Mouse (Mus musculus) natural killer cell, adult 2 months (primary cell): ENCODE data around the gene Trmt1.

ENCODE experiments used
- DNase-seq, 2 experiments: peaks; one replicate each; pipeline ENCODE4 v3.0.0; 2022; ENCODE audit warnings: low spot score in 2 of 2

The Trmt1 gene

DNA sequence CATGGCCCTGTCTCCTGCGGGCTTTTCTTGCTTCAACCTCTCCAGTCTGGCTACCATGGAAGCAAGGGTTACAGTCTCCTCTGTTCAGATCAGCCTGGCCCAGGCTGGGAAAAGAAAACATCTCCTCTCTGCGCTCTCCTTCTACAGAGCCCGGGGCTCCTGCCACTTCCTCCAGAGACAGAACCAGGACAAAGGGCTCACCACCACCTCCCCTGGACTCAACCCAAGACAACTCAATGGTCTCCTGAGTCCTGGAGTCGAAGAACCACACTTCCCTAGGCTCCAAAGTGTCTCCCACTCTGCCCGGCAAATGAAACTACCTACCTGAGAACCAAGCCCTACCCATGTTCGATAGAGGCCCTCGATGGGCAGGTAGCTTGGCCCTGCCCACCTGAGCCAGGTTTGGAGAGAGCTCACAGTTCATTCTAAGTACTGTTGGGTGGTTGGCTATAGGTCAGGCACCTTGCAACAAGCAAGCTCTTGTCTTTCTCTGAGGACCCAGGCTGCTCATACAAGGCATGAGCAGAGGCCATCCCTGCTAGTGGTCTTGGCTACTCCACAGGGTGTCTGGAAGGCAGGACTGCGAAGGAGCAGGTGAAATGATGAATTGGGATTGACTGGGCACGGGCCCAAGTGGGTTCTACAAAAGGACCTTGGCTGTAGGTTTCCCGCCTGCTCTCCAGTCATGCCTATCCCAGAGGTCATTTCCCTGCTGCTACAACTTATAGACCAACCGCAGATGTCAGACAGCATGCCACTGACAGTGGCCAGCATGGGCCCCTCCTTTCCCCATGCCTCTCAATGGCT is 45.5 kb downstream of the Trmt1 start:
- DNase-seq: no peak

- DNase-seq: no peak
Measured at GRCm38 (mm10) chr8:84732545-84732944, 46.4 kb downstream of the Trmt1 start.

GRCm38 (mm10) chr8:84732996-84733395 is 46.9 kb downstream of the Trmt1 start:
- no peak for DNase-seq

GRCm38 (mm10) chr8:84733959-84734358 is 47.9 kb downstream of the Trmt1 start:
- DNase-seq: no peak

DNA sequence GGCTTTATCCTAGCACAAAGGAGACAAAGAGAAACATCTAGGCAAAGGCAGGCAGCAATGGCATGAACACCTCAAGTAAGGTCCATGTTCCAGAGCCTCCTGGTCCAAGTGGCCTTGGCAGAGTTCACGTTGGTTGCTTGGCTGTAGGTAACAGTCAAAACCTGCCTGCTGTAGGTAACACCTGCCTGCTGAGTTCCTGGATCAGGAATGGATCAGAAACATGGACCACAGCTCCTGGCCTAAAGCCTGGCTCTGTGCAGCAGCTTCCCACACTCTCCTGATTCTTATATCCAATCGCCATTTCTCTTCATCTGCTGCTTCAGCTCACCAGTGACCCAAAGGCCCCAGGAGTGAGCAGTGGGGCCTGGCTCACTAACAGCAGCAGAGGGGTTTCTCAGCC is 48.6 kb downstream of the Trmt1 start:
- DNase-seq: no peak

GRCm38 (mm10) chr8:84735597-84735996 is 49.5 kb downstream of the Trmt1 start:
- no peak for DNase-seq

GRCm38 (mm10) chr8:84736521-84736920 is 50.4 kb downstream of the Trmt1 start:
- no peak for DNase-seq

DNA sequence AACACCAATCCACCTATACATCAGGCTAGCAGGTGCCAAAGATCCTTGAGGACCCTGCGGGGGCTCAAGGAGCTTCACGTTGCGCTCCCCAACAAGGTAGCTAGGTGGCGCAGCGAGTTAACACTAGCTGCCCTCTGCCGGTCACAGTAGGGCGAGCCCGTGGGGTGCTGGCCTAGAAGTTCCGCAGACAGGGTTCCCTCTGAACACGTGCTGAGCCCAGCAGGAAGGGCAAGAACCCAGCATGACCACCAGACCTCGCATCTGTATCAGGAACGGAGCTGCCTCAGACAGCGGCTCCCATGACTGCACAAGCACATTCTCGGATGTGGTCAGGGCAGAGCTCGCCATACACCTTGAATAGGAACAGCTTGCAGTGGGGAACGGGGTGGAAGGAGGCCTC is 51.5 kb downstream of the Trmt1 start:
- DNase-seq: peak; percentile 68 to 82

- DNase-seq: no peak
Measured at GRCm38 (mm10) chr8:84738266-84738665, 52.2 kb downstream of the Trmt1 start.

- no peak for DNase-seq
Measured at GRCm38 (mm10) chr8:84738715-84739400, 52.8 kb downstream of the Trmt1 start.

DNA sequence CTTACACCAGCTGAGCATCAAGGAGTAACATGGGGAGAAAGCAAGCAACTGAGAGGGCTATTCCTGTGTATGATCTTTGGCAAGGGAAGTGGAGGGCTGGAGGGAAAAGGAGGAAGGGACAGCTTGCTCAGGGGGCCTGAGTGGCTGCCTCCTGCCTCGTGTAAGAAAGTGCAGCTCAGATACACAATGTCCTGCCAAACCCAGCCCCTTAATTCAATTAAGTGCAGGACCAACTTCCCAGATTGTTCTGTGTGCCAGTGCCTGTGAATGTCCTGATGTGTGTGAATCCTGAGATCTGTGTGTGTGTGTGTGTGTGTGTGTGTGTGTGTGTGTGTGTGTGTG is 53.3 kb downstream of the Trmt1 start:
- DNase-seq: no peak

DNA sequence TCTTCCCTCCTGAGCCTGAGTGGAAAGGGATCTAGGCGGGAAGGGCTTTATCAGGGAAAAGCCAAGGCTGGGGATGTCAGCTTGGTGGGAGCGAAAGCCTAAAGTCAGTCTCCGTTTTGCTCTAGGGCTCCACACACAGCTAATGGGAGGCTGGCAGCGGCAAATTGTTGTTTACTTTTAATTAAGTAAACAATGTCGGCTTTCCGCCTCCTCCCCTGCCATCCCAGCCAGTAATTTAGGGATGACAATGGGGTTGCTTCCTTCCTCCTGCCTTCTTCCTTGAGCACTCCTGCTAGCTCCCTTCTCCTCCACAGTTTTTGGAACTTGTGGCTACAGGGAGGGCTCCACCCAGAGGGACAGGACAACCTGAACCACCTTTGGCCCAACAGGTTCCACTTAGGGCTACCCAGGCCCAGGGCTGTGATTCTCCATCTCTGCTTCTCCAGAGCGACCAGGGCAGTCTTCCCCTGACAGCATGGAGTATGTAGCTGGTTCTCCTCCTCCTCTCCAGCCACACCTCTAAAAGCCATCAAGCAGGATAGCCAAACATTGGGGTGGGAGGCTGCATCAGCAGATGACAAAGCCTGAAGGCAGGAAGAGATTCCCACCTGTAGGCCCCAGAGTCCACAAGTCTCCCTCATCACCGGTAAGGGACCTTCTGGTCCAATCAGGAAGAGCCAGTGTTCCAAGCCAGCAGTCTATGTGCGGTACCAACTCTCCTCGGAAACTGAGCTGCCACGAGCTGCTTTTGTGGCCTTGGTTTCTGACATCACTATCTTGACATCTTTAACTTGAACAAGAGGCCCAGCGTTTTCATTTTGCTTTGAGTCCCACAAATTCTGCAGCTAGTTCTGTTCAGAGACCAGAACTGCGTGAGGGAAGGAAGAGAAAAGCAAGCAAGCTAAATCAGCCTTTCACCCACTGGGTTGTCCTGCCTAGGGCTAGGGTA is 55.1 kb downstream of the Trmt1 start:
- no peak for DNase-seq

DNA sequence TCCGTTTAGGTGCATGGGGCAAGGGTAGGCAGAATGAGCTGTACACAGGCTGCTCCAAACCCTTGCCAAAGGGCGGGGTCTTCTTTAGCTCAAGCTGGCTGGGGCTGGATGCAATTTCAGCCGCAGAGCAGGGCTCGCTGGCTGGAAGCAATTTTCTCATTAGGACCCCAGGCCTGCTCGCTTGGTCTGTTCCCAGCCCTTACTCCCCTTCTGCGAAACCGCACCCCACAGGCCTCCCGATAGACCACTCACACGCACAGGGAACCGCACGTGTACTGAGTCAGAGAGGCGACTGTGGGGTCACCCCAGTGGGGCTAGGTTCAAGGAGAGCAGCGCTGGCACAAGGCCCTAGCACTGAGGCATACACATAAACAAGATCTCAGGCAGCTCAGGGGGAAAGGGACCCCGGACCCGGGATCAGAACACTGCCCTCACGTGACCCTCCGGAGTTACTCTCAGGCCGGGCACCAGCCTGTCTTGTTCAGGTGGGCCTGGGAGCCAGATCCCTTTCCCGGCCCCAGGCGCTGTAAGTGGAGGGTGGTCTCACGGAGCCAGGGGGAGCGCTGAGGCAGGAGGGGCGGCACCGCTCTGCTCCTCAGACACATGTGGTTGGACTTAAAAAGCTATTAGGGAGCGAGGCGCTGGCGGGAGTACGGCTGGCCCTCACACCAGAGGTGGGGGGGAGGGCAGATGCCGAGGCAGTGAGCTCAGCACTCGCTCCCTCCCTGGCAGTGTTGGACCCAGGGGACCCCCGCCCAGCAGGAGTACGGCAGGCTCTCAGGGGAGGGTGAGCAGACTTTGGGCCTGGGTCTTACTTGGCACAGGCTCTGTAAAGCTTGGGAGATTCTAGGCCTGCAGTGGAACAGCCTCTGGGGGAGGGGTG is 56.3 kb downstream of the Trmt1 start:
- DNase-seq: no peak

DNA sequence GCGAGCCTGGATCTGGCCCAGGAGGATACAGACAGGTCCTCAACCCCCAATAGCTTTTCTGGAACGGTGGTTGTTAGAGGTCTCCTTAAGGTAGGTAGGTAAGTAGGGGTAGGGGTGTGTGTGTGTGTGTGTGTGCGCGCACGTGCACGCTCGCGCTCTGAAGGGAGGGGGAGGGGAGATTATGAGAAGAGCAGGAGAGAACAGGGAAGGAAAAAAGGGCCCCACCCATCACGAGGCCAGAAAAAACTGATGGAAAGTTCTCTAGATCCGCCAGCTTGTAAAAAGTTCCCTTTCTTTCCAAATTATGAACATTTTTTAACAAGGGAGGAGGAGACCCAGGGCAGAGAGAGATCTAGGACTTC is 56.9 kb downstream of the Trmt1 start:
- DNase-seq: no peak

DNA sequence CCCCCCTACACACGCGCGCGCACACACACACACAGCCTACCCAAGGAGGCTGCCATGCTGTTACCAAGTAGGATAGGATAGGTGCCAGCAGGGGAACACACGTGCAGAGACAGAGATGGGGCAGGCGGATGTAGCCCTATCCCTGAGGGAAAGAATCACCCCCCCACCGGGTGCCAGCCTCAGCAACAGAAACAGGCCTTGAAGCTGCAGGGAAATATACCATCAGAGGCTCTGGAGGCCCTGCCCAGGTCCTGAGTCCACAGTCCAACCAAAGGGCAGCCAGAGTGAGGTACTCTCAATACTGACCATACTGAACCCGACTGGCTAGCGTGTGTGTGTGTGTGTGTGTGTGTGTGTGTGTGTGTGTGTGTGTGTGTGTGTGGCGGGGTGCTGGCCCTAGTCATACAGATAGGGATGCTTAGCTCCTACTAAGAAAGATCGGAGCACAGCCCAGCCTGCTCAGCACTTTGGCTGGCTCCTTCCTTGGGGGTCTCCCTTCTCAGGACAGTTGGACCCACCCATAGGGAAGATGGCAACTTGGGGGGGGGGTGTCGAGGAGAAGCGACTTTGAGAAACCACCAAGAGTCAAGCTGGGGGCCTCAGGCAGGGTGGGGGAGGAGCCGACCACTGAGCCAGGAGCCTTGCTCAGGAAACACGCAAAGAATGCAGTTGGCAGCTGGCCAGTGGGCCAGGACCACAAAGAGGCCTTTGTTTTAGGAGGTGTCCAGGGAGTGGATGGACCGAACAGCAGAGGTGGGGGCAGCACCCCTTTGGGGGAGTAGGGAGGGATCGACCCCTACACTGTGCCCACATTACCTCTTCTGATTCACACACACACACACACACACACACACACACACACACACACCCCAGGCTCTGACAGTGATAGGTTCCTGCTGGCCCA is 57.7 kb downstream of the Trmt1 start:
- no peak for DNase-seq

- no peak for DNase-seq
Measured at GRCm38 (mm10) chr8:84745032-84745925, 59.2 kb downstream of the Trmt1 start.
